In the genomic region with DNA sequence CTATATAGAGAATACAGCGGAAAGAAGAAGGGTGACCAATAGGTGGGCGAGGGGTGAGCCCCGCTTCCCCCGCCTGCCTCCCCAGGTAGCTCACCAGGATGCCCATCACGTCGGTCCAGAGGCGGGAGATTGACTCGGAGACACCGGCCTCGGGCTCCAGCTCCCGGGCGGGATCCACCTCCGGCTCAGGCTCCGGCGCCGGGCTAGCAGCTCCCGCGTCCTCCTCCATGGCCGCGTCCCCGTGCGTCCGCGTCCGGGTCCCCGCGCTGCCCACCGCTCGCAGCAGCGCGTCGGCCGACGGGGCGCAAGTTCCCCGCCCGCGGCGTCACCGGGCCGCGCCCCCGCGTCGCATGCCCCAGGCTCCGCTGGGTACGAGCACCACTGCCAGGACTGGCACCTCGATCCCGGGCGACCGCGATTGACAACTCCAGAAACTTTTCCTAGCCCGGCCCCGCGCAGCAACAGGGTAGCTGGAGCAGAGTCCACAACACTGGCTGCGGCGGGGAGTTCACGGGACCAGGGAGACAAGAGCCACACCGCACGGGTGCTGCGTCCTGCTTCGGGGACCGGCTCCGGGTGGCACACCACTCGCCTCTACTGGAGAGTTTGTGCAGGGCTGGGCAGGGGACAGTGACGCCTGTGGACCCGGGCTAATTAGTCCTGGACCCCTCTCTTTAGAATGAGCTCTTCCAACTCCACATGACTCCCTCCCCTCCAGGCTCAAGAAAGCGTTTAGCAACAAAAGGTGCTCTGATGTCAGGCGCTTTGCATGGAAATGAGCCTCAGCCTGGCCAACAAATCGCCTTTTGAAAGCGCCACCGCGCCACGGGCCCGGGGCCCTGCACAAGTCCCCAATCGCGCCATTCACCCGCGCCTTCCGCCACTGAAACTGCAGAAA, we compare ENCODE assay signal across 8 mouse cellular contexts. TPM values are rescaled to one million over a fixed set of nuclear protein-coding genes. Genes with fewer than 3 reads are reported as not detected.
DNase-seq lines count a peak whose midpoint lies in the region; ATAC-seq and TF ChIP-seq lines count a peak whose summit lies in the region.

A gene (minus strand): TSS at position 441 of the 898 bp plus-strand sequence.

- peak; percentile 90 for DNase-seq in adrenal gland, postnatal 25 days
- peak; percentile 93 for DNase-seq in embryo, embryonic 9.5 days (ENCODE audit: extremely low spot score)
- DNase-seq in left cerebral cortex, postnatal 36 days (ENCODE audit: low spot score in 2 of 2) = peak; percentile 63 to 64
- DNase-seq in mesoderm, embryonic 11.5 days (ENCODE audit: low read depth, low spot score) = peak; percentile 91
- peak; percentile 71 for DNase-seq in right cerebral cortex, postnatal 4 days
- DNase-seq in urinary bladder, postnatal 4 days (ENCODE audit: low spot score in 2 of 2) = peak; percentile 80 to 81

- H3K4me1 ChIP-seq in intestine, postnatal 0 days (replicated peaks; ENCODE audit: control insufficient read depth, insufficient read depth, low read length) = no peaks in the 10 kb centered on the region

- H3K36me3 ChIP-seq in intestine, postnatal 0 days (ENCODE audit: control insufficient read depth, insufficient read depth) = no peaks in the 10 kb centered on the region

- ATAC-seq in granulocyte monocyte progenitor cell, adult 5-6 weeks (replicated peaks; ENCODE audit: poor library complexity, severe bottlenecking) = peak; percentile 81
- ATAC-seq in intestine, postnatal 0 days = peak; percentile 91

- no peaks in the 10 kb centered on the region for H3K27me3 ChIP-seq in intestine, postnatal 0 days (replicated peaks; ENCODE audit: control insufficient read depth, insufficient read depth, low read length)

- WGBS in intestine, postnatal 0 days = under 1% methylated on average over 80 of the region's 80 CpGs

- H3K27ac ChIP-seq in intestine, postnatal 0 days (ENCODE audit: low read depth, low read length) = peak within 1 kb of the TSS; percentile 98

- peak within 1 kb of the TSS; percentile 89 for H3K4me3 ChIP-seq in intestine, postnatal 0 days (ENCODE audit: low read depth, low read length)

- H3K4me2 ChIP-seq in intestine, postnatal 0 days (replicated peaks; ENCODE audit: low read depth) = peak within 1 kb of the TSS; percentile 81

- no peak for TF ChIP-seq CTCF in intestine, postnatal 0 days (IDR thresholded peaks at IDR 0.05; ENCODE audit: low read depth)

- H3K9ac ChIP-seq in intestine, postnatal 0 days (ENCODE audit: low read depth, low read length) = peak within 1 kb of the TSS; percentile 78

- no peaks in the 10 kb centered on the region for H3K9me3 ChIP-seq in intestine, postnatal 0 days (ENCODE audit: control insufficient read depth)

- intact Hi-C loops in left cerebral cortex, postnatal 36 days (cut with DNase I) = loop anchor here (5.0 to 10.0 kb wide), 3 partner anchors 49 to 84 kb away; no protein-coding TSS in a partner anchor

RNA-seq across cellular contexts. Expression of the gene that starts here (rescaled TPM):
- total RNA-seq in adrenal gland, postnatal 25 days (2021) = 21.9 and 28.1 TPM in 2 replicates
- total RNA-seq in granulocyte monocyte progenitor cell, adult 5-6 weeks (2014; fragmentation: Nextera tagmentation) = 1.9 and 2.4 TPM in 2 replicates
- total RNA-seq in granulocyte monocyte progenitor cell, adult 5-6 weeks (2017) = 2.1 and 2.4 TPM in 2 replicates
- 2.8 and 5.1 TPM in 2 replicates for polyA plus RNA-seq in intestine, postnatal 0 days (2015; fragmentation: Nextera tagmentation; extraction: Ambion mirVana)
- 10 to 100 TPM; 47.9 to 50.6 TPM for total RNA-seq in left cerebral cortex, postnatal 36 days (2021)

Comparison
In these comparisons a context has a peak if more than half of its experiments do, and no peak if none do; other contexts are left out.
1. Peak in every context shown above with its lines: DNase-seq, ATAC-seq, H3K4me3 ChIP-seq and H3K27ac ChIP-seq.